ENCODE assay signal across 14 mouse cellular contexts in the genomic region with DNA sequence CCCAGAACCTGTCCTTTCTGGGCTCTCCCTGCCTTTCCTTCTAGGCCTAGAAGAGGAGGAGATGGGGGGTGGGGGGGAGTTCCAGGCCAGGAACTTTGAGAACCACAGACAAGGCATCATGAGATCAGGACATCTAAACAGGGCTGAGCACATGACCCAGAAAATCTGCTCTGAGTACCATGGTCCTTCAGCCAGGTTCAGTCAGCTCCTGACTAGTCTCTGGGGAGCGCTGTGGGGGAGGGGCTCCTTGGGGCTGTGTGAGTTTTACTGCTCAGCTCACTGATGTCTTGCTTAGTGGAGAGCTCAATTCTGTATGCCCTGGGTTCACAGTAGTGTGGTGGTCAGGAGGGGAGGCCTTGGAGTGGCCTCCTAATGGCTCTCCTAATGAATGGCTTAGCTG. TPM values are rescaled to one million over a fixed set of nuclear protein-coding genes. Genes with fewer than 3 reads are reported as not detected.
A peak's percentile ranks its signal among the peaks of the same experiment; 100 is the strongest.
DNase-seq lines count a peak whose midpoint lies in the region; ATAC-seq and TF ChIP-seq lines count a peak whose summit lies in the region.
"Had no signal": no experiment of that assay in that cellular context is flagged by ENCODE, and none has a peak within 500 bp of the region (broad histone marks: within the 10 kb centered on the region; RNA-seq: fewer than 3 reads in every experiment).

No protein-coding gene starts in this region.

- DNase-seq in gastrocnemius, adult 2 months = peak; percentile 39
- no peak for DNase-seq in gastrocnemius, postnatal 14 days
- peak; percentile 36 for DNase-seq in kidney, adult 9 months
- DNase-seq in NIH3T3 (ENCODE audit: low read depth) = peak; percentile 65
- peak; percentile 32 for DNase-seq in kidney, postnatal 14 days
- DNase-seq in left cerebral cortex, postnatal 4 days = no peak
- DNase-seq in right cerebral cortex, postnatal 10 days (ENCODE audit: low spot score in 2 of 2) = no peak
- DNase-seq: cerebellum, postnatal 25 days; lung, embryonic 14.5 days; thymus, postnatal 14 days had no signal

- no peak for ATAC-seq in kidney, embryonic 14.5 days (ENCODE audit: low FRiP score, low TSS enrichment)

- no peaks in the 10 kb centered on the region for H3K27me3 ChIP-seq in kidney, embryonic 14.5 days (ENCODE audit: control insufficient read depth, insufficient read depth, low read length)
- H3K27me3 ChIP-seq: heart, embryonic 15.5 days; hindbrain, embryonic 12.5 days had no signal

- no peak overlapping the region for H3K4me3 ChIP-seq in gastrocnemius, adult 2 months
- no peak overlapping the region for H3K4me3 ChIP-seq in kidney, embryonic 14.5 days (ENCODE audit: low read length)
- H3K4me3 ChIP-seq: heart, embryonic 15.5 days; hindbrain, embryonic 12.5 days had no signal

- H3K4me1 ChIP-seq in kidney, embryonic 14.5 days (ENCODE audit: control insufficient read depth, insufficient read depth, low read length) = peaks cover 37% of the 10 kb centered on the region
- H3K4me1 ChIP-seq: hindbrain, embryonic 12.5 days had no signal

- no peak overlapping the region for H3K4me2 ChIP-seq in kidney, embryonic 14.5 days (replicated peaks; ENCODE audit: low read depth, low read length)
- H3K4me2 ChIP-seq: heart, embryonic 15.5 days; hindbrain, embryonic 12.5 days; lung, embryonic 14.5 days had no signal

- H3K9me3 ChIP-seq in kidney, embryonic 14.5 days (ENCODE audit: control insufficient read depth, low read length) = no peaks in the 10 kb centered on the region
- H3K9me3 ChIP-seq: G1E; heart, embryonic 15.5 days; hindbrain, embryonic 12.5 days had no signal

- no peak overlapping the region for H3K9ac ChIP-seq in kidney, embryonic 14.5 days (ENCODE audit: low read depth, low read length)
- H3K9ac ChIP-seq: heart, embryonic 15.5 days; hindbrain, embryonic 12.5 days; lung, embryonic 14.5 days had no signal

- H3K27ac ChIP-seq in gastrocnemius, adult 2 months = no peak overlapping the region
- H3K27ac ChIP-seq in kidney, embryonic 14.5 days (ENCODE audit: low read depth, low read length) = no peak overlapping the region
- H3K27ac ChIP-seq: heart, embryonic 15.5 days; hindbrain, embryonic 12.5 days had no signal

- H3K36me3 ChIP-seq in kidney, embryonic 14.5 days (ENCODE audit: control insufficient read depth, insufficient read depth, low read length) = no peaks in the 10 kb centered on the region
- H3K36me3 ChIP-seq: G1E; heart, embryonic 15.5 days; hindbrain, embryonic 12.5 days had no signal

- TF ChIP-seq CTCF in gastrocnemius, adult 2 months (IDR thresholded peaks at IDR 0.05) = no peak

- intact Hi-C loops in gastrocnemius, adult 2 months (cut with DNase I) = loop anchor here (10.0 kb wide), 1 partner anchor 64 kb away; no protein-coding TSS in a partner anchor
- intact Hi-C loops in gastrocnemius, postnatal 14 days (cut with DNase I; ENCODE audit: low total_unique reads) = no loop called here
- intact Hi-C loops in left cerebral cortex, postnatal 4 days (cut with DNase I) = no loop called here

- 73% methylated on average over 1 of the region's 1 CpGs for WGBS in kidney, embryonic 14.5 days

RNA-seq across cellular contexts. Expression of gene Flnb, which starts 43.5 kb away (rescaled TPM):
- 10 to 100 TPM in 1 of 2 experiments, 1 to 10 TPM in 1; 6.0 to 11.0 TPM for total RNA-seq in gastrocnemius, adult 2 months (2021)
- 10 to 100 TPM; 19.9 to 20.8 TPM for total RNA-seq in gastrocnemius, postnatal 14 days (2021)
- 12.7 and 25.7 TPM in 2 replicates for polyA plus RNA-seq in kidney, embryonic 14.5 days (2014; fragmentation: Nextera tagmentation; extraction: Ambion mirVana)
- 10 to 100 TPM; 36.3 to 44.4 TPM for total RNA-seq in left cerebral cortex, postnatal 4 days (2021)

Comparison
In these comparisons a context has a peak if more than half of its experiments do, and no peak if none do; other contexts are left out.
1. DNase-seq: peak in gastrocnemius, adult 2 months (single experiment), kidney, adult 9 months (single experiment), NIH3T3 (single experiment) and kidney, postnatal 14 days (single experiment); none in gastrocnemius, postnatal 14 days (single experiment), left cerebral cortex, postnatal 4 days (single experiment) and right cerebral cortex, postnatal 10 days (0 of 2).